Mouse (Mus musculus) intestine, postnatal 0 days (tissue): ENCODE results near the gene Sgce. TPM values are rescaled to one million over a fixed set of nuclear protein-coding genes. Genes with fewer than 3 reads are reported as not detected.
"Not testable (repeated sequence)": the region's sequence is repeated elsewhere in the genome, so short reads cannot be mapped to it uniquely, and the experiment has no call there.

Experiments
- ATAC-seq: fragments of 200-750 bp; cut with Nextera tagmentation; 2 replicates; pipeline ENCODE4 v1.8.0; 2017; ENCODE audit warnings: mild to moderate bottlenecking, moderate TSS enrichment, moderate library complexity
- H3K27ac ChIP-seq: fragments of 300-500 bp; sonication (generic); 2 replicates; pipeline ENCODE4 v1.5.1; 2014; ENCODE audit warnings: mild to moderate bottlenecking, low read depth, low read length, moderate library complexity
- H3K27me3 ChIP-seq: fragments of 300-500 bp; sonication (generic); replicated peaks from 2 replicates; pipeline ENCODE4 v1.6.1; 2014; ENCODE audit warnings: low read length, mixed read lengths; ENCODE audit not compliant: control insufficient read depth, insufficient read depth
- H3K36me3 ChIP-seq: fragments of 300-500 bp; sonication (generic); 2 replicates; pipeline ENCODE4 v1.6.1; 2014; ENCODE audit warnings: mild to moderate bottlenecking, moderate library complexity; ENCODE audit not compliant: control insufficient read depth, insufficient read depth
- H3K4me1 ChIP-seq: fragments of 300-500 bp; sonication (generic); replicated peaks from 2 replicates; pipeline ENCODE4 v1.6.1; 2014; ENCODE audit warnings: antibody characterized with exemption, low read length, mixed read lengths; ENCODE audit not compliant: control insufficient read depth, insufficient read depth
- H3K4me2 ChIP-seq: fragments of 300-500 bp; sonication (generic); replicated peaks from 2 replicates; pipeline ENCODE4 v1.6.1; 2014; ENCODE audit warnings: low read depth, mild to moderate bottlenecking, moderate library complexity
- H3K4me3 ChIP-seq: fragments of 300-500 bp; sonication (generic); 2 replicates; pipeline ENCODE4 v1.5.1; 2014; ENCODE audit warnings: low read depth, low read length
- H3K9ac ChIP-seq: fragments of 300-500 bp; sonication (generic); 2 replicates; pipeline ENCODE4 v1.6.1; 2014; ENCODE audit warnings: mild to moderate bottlenecking, low read depth, low read length
- H3K9me3 ChIP-seq: fragments of 300-500 bp; sonication (generic); 2 replicates; pipeline ENCODE4 v1.6.1; 2016; ENCODE audit warnings: mixed run types; ENCODE audit not compliant: control insufficient read depth
- CTCF ChIP-seq: sonication (generic); IDR thresholded peaks from 2 replicates; pipeline ENCODE4 v1.5.1; 2016; ENCODE audit warnings: low read depth, mild to moderate bottlenecking, control low read depth, antibody characterized with exemption, moderate library complexity
- WGBS: fragments of 180-500 bp; shearing (Covaris S2); extraction: QIAGEN DNeasy Blood & Tissue Kit; methylation state at CpG from one replicate; pipeline ENCODE4 v1.1.7; 2014; 5-methylcytosine and 5-hydroxymethylcytosine counted together
- polyA plus RNA-seq: library from polyadenylated mRNA; unstranded; fragments of >200 nt; fragmentation: Nextera tagmentation; extraction: Ambion mirVana; gene quantifications from 2 replicates; pipeline ENCODE4 v1.2.1, GENCODE M21; 2015

Sgce gene
- 25.5 and 29.7 TPM in 2 replicates for polyA plus RNA-seq

DNA sequence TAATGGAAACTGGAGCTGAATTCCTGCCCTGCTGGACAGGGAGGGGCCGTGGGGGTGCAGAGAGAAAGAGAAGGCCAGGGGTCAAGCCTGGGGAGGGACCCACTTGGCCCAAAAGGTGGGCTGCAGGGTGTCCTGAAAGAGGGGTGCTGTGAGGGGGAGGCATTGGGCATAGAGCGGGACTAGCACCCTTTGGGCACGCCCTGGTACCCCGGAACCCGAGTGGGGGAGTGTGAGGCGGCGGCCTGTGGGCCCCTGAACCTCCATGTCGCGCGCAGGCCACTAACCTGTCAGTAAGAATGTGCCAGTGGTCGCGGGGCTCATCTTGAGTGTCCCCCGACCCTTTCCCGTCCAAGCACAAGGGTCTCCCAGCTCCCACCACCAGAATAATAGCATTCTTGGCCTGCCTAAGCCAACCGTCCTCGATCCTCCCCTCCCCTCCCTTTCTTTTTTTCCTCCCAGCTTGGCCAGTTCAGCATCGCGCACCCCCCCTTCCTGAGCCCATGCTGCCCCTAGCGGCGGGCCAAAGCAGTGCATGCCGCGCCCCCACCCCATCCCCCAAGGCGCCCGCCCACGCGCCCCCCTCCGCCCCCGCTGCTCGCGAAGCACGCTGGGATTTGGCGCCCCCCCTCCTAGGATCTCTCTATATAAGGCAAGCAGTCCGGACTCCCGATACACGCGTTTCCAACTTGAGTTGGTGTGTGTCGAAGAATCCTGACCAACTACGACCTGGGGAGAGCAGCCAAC, at the start of gene Sgce, which contains the start of gene Peg10:
Sgce (minus strand) TSS at position 512 of the 744 bp plus-strand sequence.
Peg10 (plus strand) TSS at position 611 of the 744 bp plus-strand sequence.
- TF ChIP-seq CTCF = peak; percentile 69
- H3K4me1 ChIP-seq = no peaks in the 10 kb centered on the region
- H3K36me3 ChIP-seq = no peaks in the 10 kb centered on the region
- H3K9ac ChIP-seq = peak within 1 kb of the TSS; percentile 51
- peak within 1 kb of the TSS; percentile 50 for H3K27ac ChIP-seq
- 45% methylated on average over 38 of the region's 38 CpGs for WGBS
- peak; percentile 32 for ATAC-seq
- H3K4me3 ChIP-seq = peak within 1 kb of the TSS; percentile 49
- H3K9me3 ChIP-seq = no peaks in the 10 kb centered on the region
- peak within 1 kb of the TSS; percentile 60 for H3K4me2 ChIP-seq
- H3K27me3 ChIP-seq = 0 out of 2 replicates have a peak, but pooled peaks cover 3% of the 10 kb centered on the region

- Histone ChIP-seq H3K27ac (no peak overlapping the region), H3K4me2 (no peak overlapping the region), H3K36me3 (no peaks in the 10 kb centered on the region), H3K9me3 (no peaks in the 10 kb centered on the region), H3K27me3 (no peaks in the 10 kb centered on the region), H3K9ac (no peak overlapping the region), H3K4me1 (no peaks in the 10 kb centered on the region), H3K4me3 (no peak overlapping the region)
- 90% methylated on average over 1 of the region's 1 CpGs for WGBS
- no peak for ATAC-seq
- TF ChIP-seq CTCF = no peak
Observed at GRCm38 (mm10) chr6:4796281-4796680, 49.3 kb upstream of the Sgce start.

DNA sequence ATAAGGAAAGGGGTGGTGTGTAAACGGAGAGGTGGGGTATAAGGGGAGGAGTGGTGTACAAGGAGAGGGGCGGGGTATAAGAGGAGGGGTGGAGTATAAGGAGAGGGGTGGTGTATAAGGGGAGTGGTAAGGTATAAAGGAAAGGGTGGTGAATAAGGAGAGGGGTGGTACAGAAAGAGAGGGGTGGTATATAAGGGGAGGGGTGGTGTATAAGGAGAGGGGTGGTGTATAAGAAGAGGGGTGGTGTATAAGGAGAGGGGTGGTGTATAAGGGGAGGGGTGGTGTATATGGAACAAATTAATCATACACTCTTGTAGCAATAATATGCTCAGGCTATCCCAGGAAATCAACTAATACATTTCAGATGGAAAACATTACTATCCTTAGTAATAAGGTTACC, 15.2 kb upstream of the Sgce start:
- Histone ChIP-seq H3K4me1 (no peaks in the 10 kb centered on the region), H3K4me2 (no peak overlapping the region), H3K4me3 (no peak overlapping the region), H3K27me3 (no peaks in the 10 kb centered on the region), H3K9me3 (no peaks in the 10 kb centered on the region), H3K9ac (no peak overlapping the region), H3K36me3 (no peaks in the 10 kb centered on the region), H3K27ac (no peak overlapping the region)
- 36% methylated on average over 2 of the region's 2 CpGs for WGBS
- TF ChIP-seq CTCF = no peak
- ATAC-seq = peak; percentile 90

- not testable (repeated sequence) for H3K9ac ChIP-seq, ATAC-seq, H3K36me3 ChIP-seq, H3K9me3 ChIP-seq, H3K4me3 ChIP-seq, H3K4me1 ChIP-seq, H3K4me2 ChIP-seq, H3K27me3 ChIP-seq, H3K27ac ChIP-seq
- WGBS = 40% methylated on average over 3 of the region's 3 CpGs
Observed at GRCm38 (mm10) chr6:4761415-4762142, 14.6 kb upstream of the Sgce start.

DNA sequence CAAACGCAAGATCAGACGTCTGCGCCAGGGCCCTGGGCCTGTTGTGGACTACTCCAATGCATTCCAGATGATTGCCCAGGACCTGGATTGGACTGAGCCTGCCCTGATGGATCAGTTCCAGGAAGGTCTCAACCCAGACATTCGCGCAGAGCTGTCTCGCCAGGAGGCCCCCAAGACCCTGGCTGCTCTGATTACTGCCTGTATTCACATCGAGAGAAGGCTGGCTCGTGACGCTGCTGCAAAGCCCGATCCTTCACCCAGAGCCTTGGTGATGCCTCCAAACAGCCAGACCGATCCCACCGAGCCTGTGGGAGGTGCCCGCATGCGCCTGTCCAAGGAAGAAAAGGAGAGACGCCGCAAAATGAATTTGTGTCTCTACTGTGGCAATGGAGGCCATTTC, 7.9 kb upstream of the Sgce start:
- Histone ChIP-seq H3K27ac (no peak overlapping the region), H3K4me1 (no peaks in the 10 kb centered on the region), H3K4me2 (no peak overlapping the region), H3K9me3 (no peaks in the 10 kb centered on the region), H3K9ac (no peak overlapping the region), H3K36me3 (no peaks in the 10 kb centered on the region), H3K27me3 (no peaks in the 10 kb centered on the region), H3K4me3 (no peak overlapping the region)
- ATAC-seq = no peak
- no peak for TF ChIP-seq CTCF
- WGBS = 95% methylated on average over 16 of the region's 16 CpGs

DNA sequence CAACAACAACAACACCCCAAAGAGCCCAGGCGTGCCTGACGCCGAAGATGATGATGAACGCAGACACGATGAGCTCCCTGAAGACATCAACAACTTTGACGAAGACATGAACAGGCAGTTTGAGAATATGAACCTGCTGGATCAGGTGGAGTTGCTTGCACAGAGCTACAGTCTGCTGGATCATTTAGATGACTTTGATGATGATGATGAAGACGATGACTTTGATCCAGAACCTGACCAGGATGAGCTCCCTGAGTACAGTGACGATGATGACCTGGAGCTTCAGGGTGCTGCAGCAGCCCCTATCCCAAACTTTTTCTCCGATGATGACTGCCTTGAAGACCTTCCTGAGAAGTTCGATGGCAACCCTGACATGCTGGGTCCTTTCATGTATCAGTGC, 7.3 kb upstream of the Sgce start:
- no peak overlapping the region for H3K27ac ChIP-seq
- no peaks in the 10 kb centered on the region for H3K9me3 ChIP-seq
- H3K4me2 ChIP-seq = no peak overlapping the region
- no peaks in the 10 kb centered on the region for H3K27me3 ChIP-seq
- no peaks in the 10 kb centered on the region for H3K4me1 ChIP-seq
- TF ChIP-seq CTCF = no peak
- no peak overlapping the region for H3K9ac ChIP-seq
- no peak for ATAC-seq
- no peak overlapping the region for H3K4me3 ChIP-seq
- H3K36me3 ChIP-seq = no peaks in the 10 kb centered on the region
- 90% methylated on average over 10 of the region's 10 CpGs for WGBS
